Mouse (Mus musculus): ENCODE measurements around the gene Wdfy4. TPM values are rescaled to one million over a fixed set of nuclear protein-coding genes. Genes with fewer than 3 reads are reported as not detected.

Gene Wdfy4
- total and polyA plus RNA-seq, 3 experiments, result 27.0 to 34.8 (median 30.9) TPM

GRCm38 (mm10) chr14:32964742-32965141 lies 220.6 kb downstream of the Wdfy4 start:
- no peak overlapping the region for H3K4me3 ChIP-seq (ENCODE audit: control insufficient read depth in 1 of 2, insufficient read depth in 1 of 2, low read depth in 2 of 2, low read length in 2 of 2)
- DNase-seq (ENCODE audit: low read depth, low spot score), result no peak
- no peaks in the 10 kb centered on the region for H3K4me1 ChIP-seq (ENCODE audit: control insufficient read depth in 1 of 2, insufficient read depth in 2 of 2, low read length in 2 of 2)
- no peaks in the 10 kb centered on the region for H3K9me3 ChIP-seq (replicated peaks; ENCODE audit: insufficient read depth, low read length)
- H3K36me3 ChIP-seq (ENCODE audit: control insufficient read depth in 1 of 2, insufficient read depth in 2 of 2, low read length in 2 of 2), result no peaks in the 10 kb centered on the region
- H3K9ac ChIP-seq (ENCODE audit: control insufficient read depth, low read depth, low read length, poor library complexity, severe bottlenecking), result no peak overlapping the region
- no peak overlapping the region for H3K27ac ChIP-seq (ENCODE audit: control insufficient read depth, low read depth, low read length)
- no peaks in the 10 kb centered on the region for H3K27me3 ChIP-seq (ENCODE audit: control insufficient read depth in 1 of 2, insufficient read depth in 2 of 2, low read length in 2 of 2)
- TF ChIP-seq GATA1 (IDR thresholded peaks at IDR 0.05; ENCODE audit: low read depth, low read length), result no peak
- no peak for TF ChIP-seq E2F4 (IDR thresholded peaks at IDR 0.05; ENCODE audit: borderline replicate concordance, low read depth, low read length)
- TF ChIP-seq CHD1 (IDR thresholded peaks at IDR 0.05; ENCODE audit: low read depth, low read length), result no peak
- TF ChIP-seq GABPA (IDR thresholded peaks at IDR 0.05; ENCODE audit: low read depth, low read length), result no peak
- no peak for TF ChIP-seq MAZ (IDR thresholded peaks at IDR 0.05; ENCODE audit: low read depth, low read length)
- TF ChIP-seq MAFK (IDR thresholded peaks at IDR 0.05; ENCODE audit: borderline replicate concordance, low read depth, low read length), result no peak
- no peak for TF ChIP-seq MYC (IDR thresholded peaks at IDR 0.05; ENCODE audit: low read depth, low read length)
- no peak for TF ChIP-seq CHD2 (IDR thresholded peaks at IDR 0.05; ENCODE audit: low read length)
- no peak for TF ChIP-seq MYB (IDR thresholded peaks at IDR 0.05; ENCODE audit: low read depth, low read length)
- TF ChIP-seq MEF2A (IDR thresholded peaks at IDR 0.05; ENCODE audit: extremely low read depth, insufficient replicate concordance, low read depth, low read length, poor library complexity, severe bottlenecking), result no peak
- no peak for TF ChIP-seq EP300 (IDR thresholded peaks at IDR 0.05; ENCODE audit: low read depth in 1 of 2, low read length in 2 of 2)
- no peak for TF ChIP-seq NRF1 (IDR thresholded peaks at IDR 0.05; ENCODE audit: insufficient read depth, low read depth, low read length, poor library complexity, severe bottlenecking)
- TF ChIP-seq ZNF384 (IDR thresholded peaks at IDR 0.05; ENCODE audit: low read depth, low read length), result no peak
- TF ChIP-seq HCFC1 (IDR thresholded peaks at IDR 0.05; ENCODE audit: low read depth, low read length), result no peak
- H3K79me2 ChIP-seq (ENCODE audit: control insufficient read depth, insufficient read depth, low read length, poor library complexity), result no peaks in the 10 kb centered on the region

GRCm38 (mm10) chr14:32960481-32960880 lies 224.8 kb downstream of the Wdfy4 start:
- DNase-seq (ENCODE audit: low read depth, low spot score), result peak; percentile 63
- H3K79me2 ChIP-seq (ENCODE audit: control insufficient read depth, insufficient read depth, low read length, poor library complexity), result no peaks in the 10 kb centered on the region
- TF ChIP-seq TAL1 (IDR thresholded peaks at IDR 0.05; ENCODE audit: low read length), result no peak
- TF ChIP-seq MAZ (IDR thresholded peaks at IDR 0.05; ENCODE audit: low read depth, low read length), result no peak
- no peak for TF ChIP-seq JUND (IDR thresholded peaks at IDR 0.05; ENCODE audit: low read depth, low read length)
- no peak for TF ChIP-seq ZNF384 (IDR thresholded peaks at IDR 0.05; ENCODE audit: low read depth, low read length)
- TF ChIP-seq E2F4 (IDR thresholded peaks at IDR 0.05; ENCODE audit: borderline replicate concordance, low read depth, low read length), result no peak
- no peak for TF ChIP-seq RCOR1 (IDR thresholded peaks at IDR 0.05; ENCODE audit: low read depth, low read length)
- no peak for TF ChIP-seq MXI1 (IDR thresholded peaks at IDR 0.05; ENCODE audit: low read depth, low read length)
- no peak for TF ChIP-seq USF1 (IDR thresholded peaks at IDR 0.05; ENCODE audit: low read depth, low read length)
- TF ChIP-seq POLR2AphosphoS2 (IDR thresholded peaks at IDR 0.05; ENCODE audit: low read length), result no peak
- no peak for TF ChIP-seq USF2 (IDR thresholded peaks at IDR 0.05; ENCODE audit: borderline replicate concordance in 1 of 2, insufficient read depth in 1 of 2, low read depth in 1 of 2, low read length in 2 of 2)
- no peak for TF ChIP-seq MAX (IDR thresholded peaks at IDR 0.05; ENCODE audit: low read length)
- no peak for TF ChIP-seq UBTF (IDR thresholded peaks at IDR 0.05; ENCODE audit: borderline replicate concordance, insufficient read depth, low read depth, low read length)
- no peak for TF ChIP-seq POLR2A (IDR thresholded peaks at IDR 0.05; ENCODE audit: control insufficient read depth in 1 of 2, insufficient read depth in 1 of 2, low read depth in 1 of 2, low read length in 2 of 2, poor library complexity in 1 of 2)
- no peak for TF ChIP-seq MEF2A (IDR thresholded peaks at IDR 0.05; ENCODE audit: extremely low read depth, insufficient replicate concordance, low read depth, low read length, poor library complexity, severe bottlenecking)
- TF ChIP-seq ZC3H11A (IDR thresholded peaks at IDR 0.05; ENCODE audit: low read depth, low read length), result 0 out of 2 replicates have a peak, but pooled peaks have one; percentile 20
- TF ChIP-seq NRF1 (IDR thresholded peaks at IDR 0.05; ENCODE audit: insufficient read depth, low read depth, low read length, poor library complexity, severe bottlenecking), result no peak
- TF ChIP-seq SMC3 (IDR thresholded peaks at IDR 0.05; ENCODE audit: low read depth, low read length), result peak; percentile 54
- TF ChIP-seq CHD1 (IDR thresholded peaks at IDR 0.05; ENCODE audit: low read depth, low read length), result no peak
- no peak for TF ChIP-seq TCF12 (IDR thresholded peaks at IDR 0.05; ENCODE audit: low read depth, low read length)
- no peak for TF ChIP-seq GABPA (IDR thresholded peaks at IDR 0.05; ENCODE audit: low read depth, low read length)
- no peak for TF ChIP-seq BHLHE40 (IDR thresholded peaks at IDR 0.05; ENCODE audit: borderline replicate concordance, low read depth, low read length)
- TF ChIP-seq SIN3A (IDR thresholded peaks at IDR 0.05; ENCODE audit: low read length), result no peak
- TF ChIP-seq MYC (IDR thresholded peaks at IDR 0.05; ENCODE audit: low read depth, low read length), result no peak
- TF ChIP-seq KAT2A (conservative IDR thresholded peaks at IDR 0.05; ENCODE audit: low read depth, low read length), result no peak

More at GRCm38 (mm10) chr14:32960481-32960880, 224.8 kb downstream of the Wdfy4 start:
- Histone ChIP-seq H3K4me1 (ENCODE audit: control insufficient read depth in 1 of 2, insufficient read depth in 2 of 2, low read length in 2 of 2) (no peaks in the 10 kb centered on the region), H3K27ac (ENCODE audit: control insufficient read depth, low read depth, low read length) (no peak overlapping the region), H3K9ac (ENCODE audit: control insufficient read depth, low read depth, low read length, poor library complexity, severe bottlenecking) (no peak overlapping the region), H3K36me3 (ENCODE audit: control insufficient read depth in 1 of 2, insufficient read depth in 2 of 2, low read length in 2 of 2) (no peaks in the 10 kb centered on the region), H3K27me3 (ENCODE audit: control insufficient read depth in 1 of 2, insufficient read depth in 2 of 2, low read length in 2 of 2) (no peaks in the 10 kb centered on the region), H3K9me3 (replicated peaks; ENCODE audit: insufficient read depth, low read length) (no peaks in the 10 kb centered on the region), H3K4me3 (ENCODE audit: control insufficient read depth in 1 of 2, insufficient read depth in 1 of 2, low read depth in 2 of 2, low read length in 2 of 2) (no peak overlapping the region)
